Mouse (Mus musculus): ENCODE measurements around the gene Gfral. TPM values are rescaled to one million over a fixed set of nuclear protein-coding genes. Genes with fewer than 3 reads are reported as not detected.

The Gfral gene
- total and polyA plus RNA-seq, 3 experiments: not detected

- dilution Hi-C loops (cut with MboI; ENCODE audit: extremely low pct_ligation_motif_present, extremely low pct_unique_long_range_greater_than_20kb, low sequenced_read_pairs) (no loop called here), in situ Hi-C loops (cut with MboI; ENCODE audit: low pct_ligation_motif_present, low pct_unique_long_range_greater_than_20kb, low sequenced_read_pairs) (no loop called here)
- H3K4me1 ChIP-seq (ENCODE audit: control insufficient read depth in 1 of 2, insufficient read depth in 2 of 2): no peaks in the 10 kb centered on the region
- H3K36me3 ChIP-seq (replicated peaks in 1 of 2; ENCODE audit: control insufficient read depth in 1 of 2, insufficient read depth in 1 of 2, low read length in 1 of 2): no peaks in the 10 kb centered on the region
- H3K4me2 ChIP-seq (ENCODE audit: insufficient read depth, low read depth, poor library complexity, severe bottlenecking): no peak overlapping the region
- H3K9me3 ChIP-seq (replicated peaks; ENCODE audit: low read length): no peaks in the 10 kb centered on the region
- H3K27ac ChIP-seq (ENCODE audit: insufficient read depth, low read depth): no peak overlapping the region
- no peak overlapping the region for H3K4me3 ChIP-seq (replicated peaks in 1 of 3; ENCODE audit: low read depth in 2 of 3, low read length in 2 of 3, poor library complexity in 1 of 3)
- no peak for DNase-seq (ENCODE audit: extremely low read depth)
- no peak overlapping the region for H3K9ac ChIP-seq (ENCODE audit: insufficient read depth, low read depth)
- no peak for TF ChIP-seq MEF2A (IDR thresholded peaks at IDR 0.05; ENCODE audit: borderline replicate concordance, low read depth, low read length)
- no peak for TF ChIP-seq USF2 (conservative IDR thresholded peaks at IDR 0.05; ENCODE audit: low read depth, low read length)
- TF ChIP-seq IRF4 (IDR thresholded peaks at IDR 0.05; ENCODE audit: low read depth, low read length): no peak
- TF ChIP-seq JUN (IDR thresholded peaks at IDR 0.05; ENCODE audit: insufficient read depth, low read depth, low read length): no peak
- TF ChIP-seq MAX (IDR thresholded peaks at IDR 0.05; ENCODE audit: low read length): no peak
- TF ChIP-seq CHD2 (IDR thresholded peaks at IDR 0.05; ENCODE audit: low read length): no peak
- TF ChIP-seq ZNF384 (IDR thresholded peaks at IDR 0.05; ENCODE audit: low read depth, low read length): no peak
- TF ChIP-seq MAFK (IDR thresholded peaks at IDR 0.05; ENCODE audit: insufficient replicate concordance, low read length): no peak
- TF ChIP-seq MYC (IDR thresholded peaks at IDR 0.05; ENCODE audit: low read depth, low read length): no peak
- TF ChIP-seq RCOR1 (conservative IDR thresholded peaks at IDR 0.05; ENCODE audit: low read depth, low read length): no peak
- TF ChIP-seq CTCF (conservative IDR thresholded peaks at IDR 0.05 in 1 of 2, IDR thresholded peaks at IDR 0.05 in 1 of 2; ENCODE audit: low read depth in 2 of 2, low read length in 2 of 2): no peak
- H3K27me3 ChIP-seq (replicated peaks): no peaks in the 10 kb centered on the region
- H3K79me2 ChIP-seq (replicated peaks; ENCODE audit: control insufficient read depth, extremely low read depth, insufficient read depth, poor library complexity, severe bottlenecking): no peaks in the 10 kb centered on the region
These were observed 1.2 kb upstream of the Gfral start for GRCm38 (mm10) chr9:76214678-76215077.

GRCm38 (mm10) chr9:76196917-76197316 lies 16.5 kb downstream of the Gfral start:
- dilution Hi-C loops (cut with MboI; ENCODE audit: extremely low pct_ligation_motif_present, extremely low pct_unique_long_range_greater_than_20kb, low sequenced_read_pairs) (no loop called here), in situ Hi-C loops (cut with MboI; ENCODE audit: low pct_ligation_motif_present, low pct_unique_long_range_greater_than_20kb, low sequenced_read_pairs) (no loop called here)
- Histone ChIP-seq H3K36me3 (replicated peaks in 1 of 2; ENCODE audit: control insufficient read depth in 1 of 2, insufficient read depth in 1 of 2, low read length in 1 of 2) (no peaks in the 10 kb centered on the region), H3K79me2 (replicated peaks; ENCODE audit: control insufficient read depth, extremely low read depth, insufficient read depth, poor library complexity, severe bottlenecking) (no peaks in the 10 kb centered on the region; the same call in 1 of the 2 replicates), H3K4me1 (ENCODE audit: control insufficient read depth in 1 of 2, insufficient read depth in 2 of 2) (peaks cover 0 to 8% of the 10 kb centered on the region in 2 experiments; a peak in 1 of 4 replicates), H3K27me3 (replicated peaks) (no peaks in the 10 kb centered on the region), H3K9ac (ENCODE audit: insufficient read depth, low read depth) (no peak overlapping the region), H3K27ac (ENCODE audit: insufficient read depth, low read depth) (no peak overlapping the region), H3K9me3 (replicated peaks; ENCODE audit: low read length) (no peaks in the 10 kb centered on the region), H3K4me3 (replicated peaks in 1 of 3; ENCODE audit: low read depth in 2 of 3, low read length in 2 of 3, poor library complexity in 1 of 3) (no peak overlapping the region), H3K4me2 (ENCODE audit: insufficient read depth, low read depth, poor library complexity, severe bottlenecking) (no peak overlapping the region)
- no peak for DNase-seq (ENCODE audit: extremely low read depth)
- TF ChIP-seq IRF4 (IDR thresholded peaks at IDR 0.05; ENCODE audit: low read depth, low read length) (no peak), USF2 (conservative IDR thresholded peaks at IDR 0.05; ENCODE audit: low read depth, low read length) (no peak), KAT2A (IDR thresholded peaks at IDR 0.05; ENCODE audit: insufficient replicate concordance, low read length) (no peak)

- H3K9me3 ChIP-seq (replicated peaks; ENCODE audit: low read length): no peaks in the 10 kb centered on the region
- no peak overlapping the region for H3K9ac ChIP-seq (ENCODE audit: insufficient read depth, low read depth)
- no peaks in the 10 kb centered on the region for H3K36me3 ChIP-seq (replicated peaks in 1 of 2; ENCODE audit: control insufficient read depth in 1 of 2, insufficient read depth in 1 of 2, low read length in 1 of 2)
- no peak for DNase-seq (ENCODE audit: extremely low read depth)
- H3K79me2 ChIP-seq (replicated peaks; ENCODE audit: control insufficient read depth, extremely low read depth, insufficient read depth, poor library complexity, severe bottlenecking): no peaks in the 10 kb centered on the region
- dilution Hi-C loops (cut with MboI; ENCODE audit: extremely low pct_ligation_motif_present, extremely low pct_unique_long_range_greater_than_20kb, low sequenced_read_pairs): no loop called here
- H3K27ac ChIP-seq (ENCODE audit: insufficient read depth, low read depth): no peak overlapping the region
- no peaks in the 10 kb centered on the region for H3K27me3 ChIP-seq (replicated peaks)
- no peak overlapping the region for H3K4me2 ChIP-seq (ENCODE audit: insufficient read depth, low read depth, poor library complexity, severe bottlenecking)
- H3K4me3 ChIP-seq (replicated peaks in 1 of 3; ENCODE audit: low read depth in 2 of 3, low read length in 2 of 3, poor library complexity in 1 of 3): no peak overlapping the region
- TF ChIP-seq BHLHE40 (IDR thresholded peaks at IDR 0.05; ENCODE audit: low read depth, low read length): no peak
- no peak for TF ChIP-seq USF2 (conservative IDR thresholded peaks at IDR 0.05; ENCODE audit: low read depth, low read length)
- no peak for TF ChIP-seq CTCF (conservative IDR thresholded peaks at IDR 0.05 in 1 of 2, IDR thresholded peaks at IDR 0.05 in 1 of 2; ENCODE audit: low read depth in 2 of 2, low read length in 2 of 2)
- no peak for TF ChIP-seq EP300 (IDR thresholded peaks at IDR 0.05; ENCODE audit: low read length)
- no peak for TF ChIP-seq CHD2 (IDR thresholded peaks at IDR 0.05; ENCODE audit: low read length)
- no peak for TF ChIP-seq HCFC1 (IDR thresholded peaks at IDR 0.05; ENCODE audit: low read depth, low read length)
- TF ChIP-seq E2F4 (IDR thresholded peaks at IDR 0.05; ENCODE audit: insufficient replicate concordance, low read depth, low read length): no peak
- no peak for TF ChIP-seq KAT2A (IDR thresholded peaks at IDR 0.05; ENCODE audit: insufficient replicate concordance, low read length)
- no peak for TF ChIP-seq CHD1 (IDR thresholded peaks at IDR 0.05; ENCODE audit: low read depth, low read length)
- no peak for TF ChIP-seq RAD21 (IDR thresholded peaks at IDR 0.05; ENCODE audit: low read depth, low read length)
- no peak for TF ChIP-seq ELF1 (IDR thresholded peaks at IDR 0.05; ENCODE audit: low read depth, low read length)
- no peak for TF ChIP-seq PAX5 (IDR thresholded peaks at IDR 0.05; ENCODE audit: low read length)
- TF ChIP-seq ETS1 (conservative IDR thresholded peaks at IDR 0.05; ENCODE audit: low read depth, low read length): no peak
- no peak for TF ChIP-seq GABPA (IDR thresholded peaks at IDR 0.05; ENCODE audit: insufficient replicate concordance, low read depth, low read length)
- TF ChIP-seq MEF2A (IDR thresholded peaks at IDR 0.05; ENCODE audit: borderline replicate concordance, low read depth, low read length): no peak
- no peak for TF ChIP-seq IRF4 (IDR thresholded peaks at IDR 0.05; ENCODE audit: low read depth, low read length)
- in situ Hi-C loops (cut with MboI; ENCODE audit: low pct_ligation_motif_present, low pct_unique_long_range_greater_than_20kb, low sequenced_read_pairs): no loop called here
- no peaks in the 10 kb centered on the region for H3K4me1 ChIP-seq (ENCODE audit: control insufficient read depth in 1 of 2, insufficient read depth in 2 of 2)
These were observed 34.2 kb downstream of the Gfral start for GRCm38 (mm10) chr9:76179221-76179620.
